Mouse (Mus musculus) heart, postnatal 10 days (tissue): ENCODE data around the gene Ccdc34. TPM values are rescaled to one million over a fixed set of nuclear protein-coding genes. Genes with fewer than 3 reads are reported as not detected.

Experiments used
- DNase-seq, 2 experiments: peaks; one replicate each; pipeline ENCODE4 v3.0.0; 2021
- intact Hi-C: fragments of 180-260 bp; cut with DNase I; formaldehyde crosslinking; loops from one replicate; pipeline ENCODE4 v1.15.1; 2025
- total RNA-seq, 2 experiments: library from RNA; stranded (reverse); gene quantifications; 2 replicates each; pipeline ENCODE4 v1.2.3; 2021

Ccdc34 gene
- total RNA-seq, 2 experiments from 2014 or later, result 12.4 to 14.0 TPM

DNA sequence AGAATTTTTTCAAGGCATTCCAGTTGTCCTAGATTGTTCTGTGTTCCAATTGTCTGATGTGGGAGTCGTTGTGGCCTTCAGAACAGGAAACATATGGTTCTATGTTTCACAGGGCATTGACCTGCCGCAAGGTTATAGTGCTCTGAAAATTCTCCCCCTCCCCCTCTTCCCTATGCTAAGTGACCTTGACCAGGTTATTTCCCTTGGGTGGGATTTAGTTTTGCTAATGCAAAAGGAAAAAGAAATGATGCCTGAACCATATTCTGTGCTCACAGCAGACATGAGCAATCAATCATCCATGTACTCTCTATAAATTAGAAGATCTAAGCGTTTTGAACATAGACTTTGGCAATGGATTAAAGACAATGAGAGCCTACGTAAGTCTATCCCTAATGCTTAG, 186.6 kb downstream of the Ccdc34 start:
- DNase-seq, result no peak
- intact Hi-C loops, result no loop called here

GRCm38 (mm10) chr2:110204705-110205318, 187.2 kb downstream of the Ccdc34 start:
- intact Hi-C loops, result loop anchor here (1.0 to 5.0 kb wide), 3 partner anchors 142 to 301 kb away; partner anchors contain the start of gene Ccdc34
- DNase-seq, result peak; percentile 73 to 85

DNA sequence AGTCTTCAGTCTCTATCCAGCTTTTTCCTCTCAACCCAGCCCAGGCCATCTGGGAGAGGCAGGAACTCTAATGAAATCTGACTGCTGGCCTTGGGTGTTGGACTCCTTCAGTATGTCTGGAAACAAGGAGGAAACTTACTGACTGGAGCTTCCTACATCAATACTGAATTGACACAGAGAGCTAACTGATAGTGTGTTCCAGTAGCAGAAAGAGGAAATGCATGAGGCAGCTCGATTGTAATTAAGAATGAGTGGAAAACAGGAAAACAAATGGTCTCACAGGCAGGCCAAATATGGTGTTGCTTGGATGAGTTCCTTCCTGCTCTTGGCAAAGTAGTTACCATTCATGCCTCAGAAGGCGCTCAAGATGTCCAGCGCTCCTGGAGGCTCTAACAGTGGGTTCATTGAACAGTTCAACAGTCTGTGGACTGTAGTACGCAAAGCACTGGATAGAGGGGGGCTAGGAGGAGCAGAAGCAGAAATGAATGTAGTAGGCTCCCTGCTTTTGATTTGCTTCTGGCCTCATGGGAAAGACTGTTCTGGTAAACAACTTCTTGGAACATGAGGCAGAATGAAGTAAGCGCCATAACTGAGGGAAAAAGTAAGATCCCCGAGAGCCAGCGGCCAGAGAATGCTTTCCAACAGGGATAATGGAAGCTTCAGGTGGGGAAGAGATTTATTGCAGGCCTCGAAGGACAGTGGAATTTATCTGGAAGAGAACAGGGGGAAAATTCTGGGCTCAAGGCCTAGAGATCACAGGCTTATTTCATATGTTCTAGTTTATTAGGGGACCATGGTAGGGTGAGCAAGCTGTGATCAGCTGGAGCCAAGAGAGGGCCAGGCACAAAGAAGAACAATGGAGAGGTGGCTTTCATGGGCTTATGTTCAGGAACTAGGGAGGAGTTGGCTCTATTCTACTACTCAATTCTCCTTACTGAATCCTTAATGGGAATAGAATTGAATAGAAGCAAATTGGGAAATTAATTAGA, 193.2 kb downstream of the Ccdc34 start:
- intact Hi-C loops, result no loop called here
- peak; percentile 66 for DNase-seq

GRCm38 (mm10) chr2:110214278-110214677, 196.7 kb downstream of the Ccdc34 start:
- intact Hi-C loops, result no loop called here
- DNase-seq, result no peak

DNA sequence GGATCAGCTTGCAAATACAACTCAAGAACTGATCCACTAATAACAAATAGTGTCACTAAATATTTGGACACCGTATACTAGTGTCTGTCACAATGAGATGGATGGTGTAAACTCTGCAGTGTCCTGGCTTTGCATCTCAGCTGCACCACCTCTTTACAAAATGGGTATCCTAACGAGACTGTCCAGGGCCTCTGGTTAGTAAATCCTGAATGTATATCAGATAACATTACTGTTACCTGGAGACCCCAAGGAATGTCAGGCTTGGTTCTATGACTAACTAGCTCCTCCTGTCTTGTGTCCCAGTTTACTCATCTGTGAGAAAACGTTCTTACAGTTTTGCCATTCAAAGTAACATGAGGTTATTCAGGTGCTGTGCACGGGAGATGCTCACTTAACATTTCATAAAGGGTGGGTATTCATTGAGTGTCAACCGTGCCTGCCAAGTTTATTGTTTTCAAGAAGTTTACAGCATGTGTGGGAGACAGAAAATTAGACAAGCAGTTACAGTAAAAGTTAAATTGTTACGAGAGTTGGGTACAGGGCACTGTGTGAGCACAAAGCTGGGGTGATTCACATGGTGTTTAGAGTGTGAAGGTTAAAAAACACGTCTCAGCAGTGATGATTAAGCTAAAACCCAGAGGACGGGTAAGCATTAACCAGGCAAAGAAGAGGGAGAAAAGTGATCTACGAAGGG, 197.5 kb downstream of the Ccdc34 start:
- intact Hi-C loops, result no loop called here
- DNase-seq, result no peak

- DNase-seq, result no peak
- intact Hi-C loops, result no loop called here
Measured at GRCm38 (mm10) chr2:110215685-110216058, 198.1 kb downstream of the Ccdc34 start.

DNA sequence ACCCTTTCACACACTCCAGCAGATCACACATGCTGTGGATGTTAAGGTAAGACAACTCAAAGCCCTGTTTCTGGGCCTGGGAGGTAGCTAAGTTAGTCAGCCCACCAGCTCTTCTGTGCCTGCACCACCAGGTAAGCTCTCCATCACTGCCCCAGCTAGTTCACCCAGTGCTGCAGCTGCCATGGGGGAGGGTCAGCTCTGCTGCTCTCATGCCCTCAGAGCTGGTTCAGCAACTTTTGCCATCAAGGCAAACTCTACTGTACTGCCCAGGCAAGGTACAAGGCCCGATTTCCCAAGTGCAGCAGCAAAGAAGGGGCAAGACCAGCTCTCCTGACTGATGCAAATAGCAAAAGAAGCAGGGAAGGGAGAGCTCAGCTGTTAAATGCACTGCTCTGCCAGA, 202.9 kb downstream of the Ccdc34 start:
- no peak for DNase-seq
- intact Hi-C loops, result loop anchor here (10.0 kb wide), 1 partner anchor 764 kb away; no protein-coding TSS in a partner anchor

DNA sequence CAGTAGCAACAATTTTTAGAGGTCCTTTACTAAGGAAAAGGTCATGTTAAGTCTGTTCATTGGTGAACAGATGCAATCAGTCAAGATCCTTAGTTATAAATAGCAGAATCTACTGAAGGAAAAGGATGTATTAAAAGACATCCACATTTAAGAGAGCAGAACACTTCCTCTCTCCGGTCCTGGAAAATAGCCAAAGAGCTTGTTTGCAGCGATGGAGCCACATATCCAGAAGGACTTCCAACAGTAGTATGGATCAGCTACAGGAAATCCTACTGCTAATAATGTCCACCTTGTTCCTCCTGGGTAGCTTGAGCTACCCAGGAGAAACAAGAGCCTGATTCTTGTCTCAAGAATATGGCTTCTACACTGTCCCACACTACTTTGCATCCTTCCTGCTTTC, 205.2 kb downstream of the Ccdc34 start:
- intact Hi-C loops, result loop anchor here (10.0 kb wide), 1 partner anchor 762 kb away; no protein-coding TSS in a partner anchor
- DNase-seq, result no peak

Other genes with a start within 250 kb of the Ccdc34 start
- gene Lin7c, start 127.0 kb upstream of the Ccdc34 start, total RNA-seq, result 10 to 100 TPM; 55.1 to 56.9 TPM
- gene Lgr4, start 100.2 kb upstream of the Ccdc34 start, total RNA-seq, result 10 to 100 TPM; 34.3 to 36.6 TPM